Mouse (Mus musculus) lung, adult 2 months (tissue): Measurements from ENCODE around the gene Gimap7.

ENCODE experiments used
- CTCF ChIP-seq: fragments of 200-500 bp; IDR thresholded peaks from 2 replicates; pipeline ENCODE4 v1.5.1; 2011; ENCODE audit warnings: mild to moderate bottlenecking, low read length, control low read depth; ENCODE audit not compliant: insufficient read depth
- POLR2A ChIP-seq: fragments of 200-500 bp; IDR thresholded peaks from 2 replicates; pipeline ENCODE4 v1.6.1; 2011; ENCODE audit warnings: low read depth, mild to moderate bottlenecking, control low read depth, low read length, borderline replicate concordance; ENCODE audit errors: extremely low read depth

DNA sequence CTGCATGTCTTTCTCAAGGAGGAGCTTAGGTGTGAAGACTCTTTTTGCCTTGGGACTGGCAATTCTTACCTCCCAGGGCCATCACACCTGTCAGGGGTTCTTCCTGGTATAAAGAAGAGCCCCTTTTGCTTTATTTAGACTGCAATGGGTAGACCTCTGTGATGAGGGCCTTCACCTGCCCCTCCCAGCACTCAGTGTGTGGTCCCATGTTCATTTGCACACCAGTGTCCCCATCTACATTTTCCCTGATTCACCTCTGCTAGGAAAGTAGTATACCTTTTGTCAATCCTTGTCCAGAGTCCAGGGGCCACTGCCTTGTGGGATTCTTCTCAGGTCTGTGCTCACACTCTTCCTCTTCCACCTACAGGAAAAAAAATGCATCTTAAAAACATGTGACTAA lies 14.3 kb upstream of the Gimap7 start:
- TF ChIP-seq POLR2A: no peak
- TF ChIP-seq CTCF: no peak
